Mouse (Mus musculus) embryonic fibroblast, embryonic 13.5 days (primary cell): ENCODE data around the gene Tcf20. TPM values are rescaled to one million over a fixed set of nuclear protein-coding genes. Genes with fewer than 3 reads are reported as not detected.

ENCODE experiments used
- H3K27ac ChIP-seq: 2 replicates; pipeline ENCODE4 v1.5.1; 2012; ENCODE audit warnings: low read length, control low read depth, inconsistent platforms; ENCODE audit not compliant: insufficient read depth
- H3K4me1 ChIP-seq: 2 replicates; pipeline ENCODE4 v1.6.1; 2011; ENCODE audit warnings: low read length; ENCODE audit not compliant: control insufficient read depth, insufficient read depth
- H3K4me3 ChIP-seq: 2 replicates; pipeline ENCODE4 v1.5.1; 2011; ENCODE audit warnings: mild to moderate bottlenecking, control low read depth, low read length; ENCODE audit not compliant: insufficient read depth
- CTCF ChIP-seq: IDR thresholded peaks from 2 replicates; pipeline ENCODE4 v1.5.1; 2011; ENCODE audit warnings: mild to moderate bottlenecking, control low read depth, low read length, moderate library complexity, borderline replicate concordance; ENCODE audit not compliant: insufficient read depth
- POLR2A ChIP-seq: IDR thresholded peaks from 2 replicates; pipeline ENCODE4 v1.6.1; 2011; ENCODE audit warnings: low read depth, mild to moderate bottlenecking, control low read depth, low read length, moderate library complexity
- polyA plus RNA-seq: library from polyadenylated mRNA; stranded (reverse); fragments of >200 nt; gene quantifications from 2 replicates; pipeline ENCODE4 v1.2.4, GENCODE M21; 2011; ENCODE audit warnings: low read depth; ENCODE audit not compliant: missing spikeins, insufficient read length

The Tcf20 gene
- polyA plus RNA-seq, 1 experiment, result 56.9 TPM

GRCm38 (mm10) chr15:82763631-82764420 is 223.8 kb downstream of the Tcf20 start, which contains the start of gene Cyp2d40:
Gene Cyp2d40, minus strand, starts transcription at chr15:82764183.
- TF ChIP-seq CTCF (no peak), POLR2A (no peak)
- Histone ChIP-seq H3K4me3 (no peak within 1 kb of the TSS), H3K4me1 (no peaks in the 10 kb centered on the region), H3K27ac (no peak within 1 kb of the TSS)

Other genes starting within 250 kb of the Tcf20 start
- not detected in 2 replicates for gene Cyp2d40, start 223.7 kb downstream of the Tcf20 start, polyA plus RNA-seq
- not detected in 2 replicates for gene Cyp2d26, start 193.6 kb downstream of the Tcf20 start, polyA plus RNA-seq
- gene Nfam1, start 45.4 kb upstream of the Tcf20 start, polyA plus RNA-seq, result 0.70 TPM in 1 of 2 replicates, not detected in the other
- gene Serhl, start 101.6 kb upstream of the Tcf20 start, polyA plus RNA-seq, result 25.1 and 31.2 TPM in 2 replicates
- gene Rrp7a, start 134.9 kb upstream of the Tcf20 start, polyA plus RNA-seq, result 70.9 and 72.7 TPM in 2 replicates
- 70.6 and 78.3 TPM in 2 replicates for gene Poldip3, start 161.5 kb upstream of the Tcf20 start, polyA plus RNA-seq
- 273 and 297 TPM in 2 replicates for gene Cyb5r3, start 184.7 kb upstream of the Tcf20 start, polyA plus RNA-seq